Mouse (Mus musculus) urinary bladder, postnatal 36 days (tissue): ENCODE results near the gene Fam168b.

Experiments
- DNase-seq, 2 experiments: peaks; one replicate each; pipeline ENCODE4 v3.0.0; 2022; ENCODE audit warnings: low spot score in 2 of 2, mixed read lengths in 1 of 2

Fam168b gene

DNA sequence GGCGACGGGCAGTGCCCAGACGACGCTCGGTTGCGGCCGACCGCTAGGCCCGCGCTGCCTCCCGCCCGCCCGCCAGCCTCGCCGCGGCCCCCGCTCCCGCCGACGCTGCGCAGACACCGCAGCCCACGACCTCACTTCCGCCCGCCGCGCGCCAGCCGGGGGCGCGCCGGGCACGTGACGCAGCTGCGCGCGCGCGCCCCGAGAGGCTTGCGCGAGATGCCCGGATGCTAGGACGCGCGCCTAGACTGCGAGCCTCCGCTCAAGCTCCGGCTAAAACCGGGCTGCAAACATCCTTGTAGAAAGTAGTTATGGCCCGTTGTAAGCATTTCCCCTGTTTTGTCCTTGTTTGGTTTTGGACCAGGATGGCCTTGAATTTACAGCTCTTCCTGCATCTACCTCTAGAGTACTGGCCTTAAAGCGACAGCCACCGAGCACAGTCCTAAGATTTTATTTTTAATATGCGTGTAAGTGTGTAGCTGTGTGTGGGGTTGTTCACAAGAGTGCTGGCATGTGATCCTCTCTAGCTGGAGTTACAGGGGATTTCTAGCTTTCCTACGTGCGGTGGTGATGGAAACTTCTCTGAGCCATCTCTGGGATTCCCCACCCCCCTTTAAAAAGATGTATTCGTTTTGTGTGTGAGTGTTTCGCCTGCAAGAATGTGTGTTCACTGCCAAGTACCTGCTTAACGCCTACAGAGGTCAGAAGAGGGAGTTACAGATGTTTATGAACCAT is at the start of gene Fam168b:
Fam168b (minus strand) TSS at position 179 of the 732 bp plus-strand sequence.
- DNase-seq = peak; percentile 81 to 84

DNA sequence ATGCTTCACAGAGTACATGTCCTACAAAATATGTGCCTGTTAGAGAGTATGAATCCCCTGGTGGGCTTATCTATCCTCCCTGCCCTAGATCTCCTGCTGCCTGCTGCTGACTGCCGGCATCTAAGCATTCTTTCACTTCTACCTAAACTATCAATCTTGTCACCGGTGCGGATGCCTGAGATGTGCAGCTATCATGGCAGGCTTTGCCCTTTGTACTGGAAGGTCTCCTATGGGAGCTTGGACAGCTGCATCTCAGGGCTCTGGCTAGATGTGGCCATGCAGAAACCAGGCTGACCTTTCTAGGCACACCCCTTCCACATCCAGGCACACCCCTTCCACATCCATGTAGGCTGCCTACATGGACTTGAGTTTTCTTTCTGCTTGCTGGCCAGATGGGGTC is 49.6 kb upstream of the Fam168b start:
- no peak for DNase-seq

DNA sequence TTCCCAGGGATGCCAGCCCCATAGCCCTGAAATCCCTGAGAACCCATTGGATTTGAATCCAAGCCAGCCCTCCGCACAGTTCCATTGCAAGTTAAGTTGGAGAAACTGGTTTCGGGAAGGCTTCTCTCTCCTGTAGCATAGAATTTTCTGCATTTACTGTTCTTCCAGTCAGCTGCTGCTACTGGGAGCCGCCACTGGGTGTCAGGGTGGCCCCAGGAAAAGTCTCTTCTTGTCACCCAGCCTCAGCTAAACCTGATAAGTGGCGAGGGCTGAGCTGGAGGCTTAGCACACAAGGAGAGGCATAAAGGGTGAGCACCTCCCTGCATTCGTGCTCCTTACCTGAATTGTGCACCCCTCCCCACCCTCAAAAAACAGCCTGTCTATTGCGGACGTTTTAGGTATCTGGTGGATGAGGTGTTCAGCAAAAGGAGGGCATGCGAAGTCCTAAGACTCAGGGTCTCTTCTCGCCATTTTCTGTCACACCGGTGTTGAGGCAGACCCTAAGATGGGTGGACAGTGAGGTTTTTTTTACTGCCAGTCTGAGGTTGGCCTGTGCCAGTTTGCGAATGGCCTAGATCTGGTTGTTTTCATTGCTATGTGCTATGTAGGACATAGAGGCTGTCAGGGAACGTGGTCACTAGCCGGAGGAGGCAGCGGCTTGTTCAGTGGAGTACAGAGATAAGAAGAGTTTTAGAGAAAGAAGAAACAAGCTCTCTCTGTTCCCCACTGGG is 48.9 kb upstream of the Fam168b start:
- DNase-seq = peak in 1 of 2 experiments; percentile 31

DNA sequence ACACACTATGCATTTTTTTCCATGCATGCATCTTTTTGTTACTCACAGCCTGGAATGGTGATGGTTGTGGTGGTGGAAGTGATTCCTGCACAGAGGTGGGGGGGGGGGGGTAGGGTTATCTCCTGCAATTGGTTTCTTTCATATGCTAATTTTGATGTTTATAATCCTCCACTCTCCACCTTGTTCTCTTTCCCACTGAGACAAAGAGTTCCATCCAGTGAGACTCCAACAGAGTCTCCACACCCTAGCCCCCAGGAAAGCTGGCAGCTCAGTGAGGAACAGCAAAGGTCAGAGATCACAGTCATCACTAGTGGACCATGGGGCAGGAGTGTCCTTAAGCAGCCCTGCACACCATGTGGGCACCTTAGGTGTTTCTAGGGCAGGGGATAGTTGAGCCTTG is 40.9 kb upstream of the Fam168b start:
- DNase-seq = no peak

DNA sequence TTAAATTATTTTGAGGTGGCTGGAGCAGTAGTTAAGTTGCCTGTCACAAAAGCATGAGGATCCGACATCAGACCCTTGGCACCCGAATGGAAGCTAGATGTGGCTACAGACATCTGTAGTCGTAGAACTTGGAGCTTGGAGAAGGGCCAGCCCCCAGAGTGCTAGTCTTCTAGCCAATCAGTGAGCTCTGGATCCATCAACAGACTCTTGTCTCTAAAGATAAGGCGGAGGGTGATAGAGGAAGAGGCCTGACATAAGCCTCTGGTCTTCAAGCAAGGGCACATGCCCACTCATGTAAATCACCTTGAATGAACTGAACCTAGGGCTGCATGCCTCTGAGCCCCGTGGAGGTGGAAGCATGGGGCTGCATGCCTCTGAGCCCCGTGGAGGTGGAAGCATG is 36.7 kb upstream of the Fam168b start:
- DNase-seq = no peak

DNA sequence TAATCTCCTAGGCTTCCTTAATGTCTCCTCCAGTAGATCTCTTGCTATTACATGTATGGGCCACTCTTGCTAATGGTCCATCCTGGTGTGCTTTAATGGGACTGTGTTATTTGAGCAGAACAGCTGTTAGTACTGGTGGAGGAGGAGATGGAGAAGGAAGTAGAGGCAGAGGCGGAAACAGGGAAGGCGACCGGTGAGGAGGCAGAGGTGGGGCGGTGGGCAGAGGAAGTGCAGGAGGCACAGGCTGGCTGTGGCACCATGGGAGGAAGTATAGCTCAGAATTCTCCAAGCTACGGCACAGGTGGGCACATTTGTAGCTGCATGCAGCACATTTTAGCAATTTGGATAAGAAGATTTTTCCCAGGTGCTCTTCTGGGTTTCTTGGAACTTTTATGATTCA is 30.7 kb upstream of the Fam168b start:
- no peak for DNase-seq

DNA sequence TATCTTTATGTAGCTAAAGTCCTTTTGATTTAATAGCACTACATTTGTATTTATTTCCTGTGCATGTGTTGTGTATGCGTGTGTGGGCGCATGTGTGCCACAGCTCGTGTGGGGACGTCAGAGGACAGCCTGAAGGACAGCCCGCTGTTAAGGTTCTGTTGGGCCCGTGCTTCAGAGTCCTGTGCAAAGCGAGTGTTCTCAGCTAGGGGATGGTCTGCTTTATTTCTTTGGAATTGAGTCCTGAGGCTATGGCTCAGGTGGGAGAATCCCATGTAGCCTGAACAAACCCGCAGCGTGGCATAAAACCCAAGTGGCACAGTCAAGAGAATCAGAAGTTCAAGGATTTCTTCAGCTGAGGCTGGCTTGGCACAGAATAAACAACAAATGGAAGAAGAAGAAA is 28.3 kb upstream of the Fam168b start:
- DNase-seq = no peak

DNA sequence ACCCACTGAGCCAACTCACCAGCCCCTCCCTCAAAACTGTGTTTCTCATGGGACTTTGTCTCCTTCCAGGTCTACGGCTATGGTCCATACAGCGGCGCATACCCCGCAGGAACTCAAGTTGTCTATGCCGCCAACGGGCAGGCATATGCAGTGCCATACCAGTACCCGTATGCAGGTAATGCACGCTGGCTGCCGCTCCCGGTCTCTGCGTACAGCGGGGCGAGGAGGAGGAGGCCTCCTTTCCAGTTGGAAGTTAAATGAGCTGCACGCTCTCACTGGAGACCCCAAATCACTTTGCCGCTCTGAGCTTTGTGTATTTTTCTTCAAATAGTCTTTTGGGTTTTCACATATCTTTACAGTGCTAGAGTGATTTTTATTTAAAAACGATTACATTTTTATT is 26.4 kb upstream of the Fam168b start:
- DNase-seq = no peak

DNA sequence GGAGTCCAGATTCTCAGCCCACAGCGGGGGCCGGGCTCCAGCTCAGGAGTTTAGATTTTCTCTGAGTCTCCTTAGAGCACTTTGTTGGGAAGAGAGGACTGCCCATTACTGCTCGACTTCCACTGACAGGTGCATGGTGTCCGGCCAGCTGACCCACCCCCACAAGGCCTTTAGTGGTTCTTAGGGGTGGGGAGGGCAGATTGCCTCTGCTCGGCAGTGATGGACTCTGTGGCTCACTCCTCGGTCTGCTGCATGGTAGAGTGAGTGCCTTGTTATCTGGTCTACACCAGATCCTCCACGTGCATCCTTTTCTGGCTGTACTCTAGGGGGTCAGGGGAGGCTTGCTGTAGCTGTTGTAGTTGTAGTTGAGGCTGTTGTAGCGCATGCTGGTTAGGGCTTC is 25.5 kb upstream of the Fam168b start:
- no peak for DNase-seq

DNA sequence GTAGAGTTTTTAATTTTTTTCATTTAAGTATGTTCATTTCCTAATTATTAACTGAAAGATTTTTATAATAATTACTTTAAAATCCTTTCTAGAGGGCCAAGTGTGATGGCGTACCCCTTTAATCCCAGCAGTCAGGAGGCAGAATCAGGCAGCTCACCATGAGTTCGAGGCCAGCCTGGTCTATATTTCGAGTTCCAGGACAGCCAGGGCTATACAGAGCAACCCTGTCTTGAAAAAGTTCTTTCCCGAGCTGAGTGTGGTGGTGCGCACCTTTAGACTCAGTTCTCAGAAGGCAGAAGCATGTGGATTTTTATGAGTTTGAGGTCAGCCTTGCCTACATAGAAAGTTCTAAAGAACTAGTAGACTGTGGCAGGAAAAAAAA is 24.7 kb upstream of the Fam168b start:
- no peak for DNase-seq

DNA sequence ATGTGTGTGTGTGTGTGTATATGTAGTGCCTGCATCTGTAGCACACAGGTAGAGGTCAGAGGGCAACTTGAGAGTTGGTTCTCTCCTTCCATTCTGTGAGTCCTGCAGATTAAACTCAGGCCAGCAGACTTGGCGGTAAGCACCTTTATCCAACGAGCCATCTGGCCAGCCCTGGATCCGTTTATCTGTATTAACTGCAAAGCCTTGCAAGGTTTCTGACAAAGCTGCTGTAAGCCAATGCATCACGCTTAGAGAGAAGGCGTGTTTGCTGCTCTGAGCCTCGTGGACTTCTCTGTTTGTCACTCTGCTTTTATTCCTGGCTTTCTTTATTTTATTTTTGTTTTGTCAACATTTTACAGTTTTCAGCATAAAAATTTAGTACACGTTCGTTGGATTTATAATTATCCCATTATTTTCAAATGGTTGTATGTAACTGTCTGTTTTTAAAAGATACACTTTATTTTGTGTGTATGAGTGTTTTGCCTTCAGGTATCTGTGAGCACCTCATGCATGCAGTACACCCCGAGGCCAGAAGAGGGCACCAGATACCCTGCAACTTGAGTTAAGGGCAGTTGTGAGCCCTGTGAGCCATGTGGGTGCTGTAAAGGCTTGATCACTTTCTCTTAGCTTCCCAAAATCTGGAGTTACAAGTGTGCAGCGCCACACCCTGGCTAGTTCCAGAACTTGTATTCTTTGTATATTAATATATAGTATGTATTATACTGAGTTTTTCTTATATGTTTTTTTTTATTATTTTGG is 24.1 kb upstream of the Fam168b start:
- peak; percentile 78 to 86 for DNase-seq

DNA sequence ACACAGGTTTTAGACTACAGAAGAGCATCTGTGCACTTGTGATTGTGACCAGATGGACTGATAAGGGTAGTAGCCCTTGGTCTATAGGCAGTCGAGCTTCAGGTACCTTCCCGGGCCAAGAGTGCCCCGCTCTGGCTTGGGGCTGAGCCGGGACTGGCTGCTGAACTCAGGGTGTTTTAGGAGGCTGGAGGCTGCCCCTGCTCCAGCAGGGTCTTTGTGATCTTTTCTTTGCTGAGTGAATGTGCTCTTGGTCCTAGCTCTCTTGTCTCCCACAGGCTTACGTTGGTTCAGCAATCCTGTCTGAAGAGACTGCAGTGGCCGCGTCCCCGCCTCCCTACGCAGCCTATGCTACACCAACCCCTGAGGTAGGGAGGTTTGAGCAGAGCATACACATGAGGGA is 23.0 kb upstream of the Fam168b start:
- DNase-seq = no peak

DNA sequence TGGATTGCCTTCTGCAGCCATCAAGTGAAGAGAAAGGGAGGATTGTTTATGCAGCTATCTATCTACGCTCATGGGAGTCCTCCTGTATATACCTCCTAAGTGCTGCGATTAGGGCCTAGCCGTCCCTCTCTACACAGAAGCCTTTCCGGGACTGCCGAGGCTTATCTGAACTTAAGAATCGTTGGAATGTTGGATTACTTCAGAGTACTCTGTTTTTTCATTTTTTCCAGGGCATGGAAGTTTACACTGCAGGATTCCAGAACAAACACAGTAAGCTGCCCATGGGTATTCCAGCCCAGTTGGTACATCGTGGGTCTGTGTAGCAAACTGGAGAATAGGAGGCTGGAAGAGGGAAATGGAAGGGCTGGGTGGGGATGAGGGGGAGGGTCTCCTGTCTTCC is 21.4 kb upstream of the Fam168b start:
- DNase-seq = no peak

DNA sequence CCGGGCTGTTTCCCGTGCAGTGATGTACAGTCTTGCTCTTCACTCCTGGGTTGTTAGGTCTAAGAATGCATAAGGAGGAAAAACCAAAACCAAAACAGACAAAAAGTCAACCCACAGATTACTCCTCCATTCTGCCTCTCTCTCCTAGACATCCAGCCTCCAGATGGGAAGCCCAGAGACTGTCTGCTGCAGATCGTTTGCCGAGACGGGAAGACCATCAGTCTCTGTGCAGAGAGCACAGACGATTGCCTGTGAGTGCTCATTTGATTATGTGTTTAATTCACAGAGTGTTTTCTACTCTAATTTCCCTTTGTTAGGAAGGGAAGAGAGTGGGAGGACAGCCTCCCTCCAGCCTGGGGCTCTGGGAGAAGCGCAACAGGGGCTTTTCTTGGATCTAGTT is 20.5 kb upstream of the Fam168b start:
- no peak for DNase-seq

DNA sequence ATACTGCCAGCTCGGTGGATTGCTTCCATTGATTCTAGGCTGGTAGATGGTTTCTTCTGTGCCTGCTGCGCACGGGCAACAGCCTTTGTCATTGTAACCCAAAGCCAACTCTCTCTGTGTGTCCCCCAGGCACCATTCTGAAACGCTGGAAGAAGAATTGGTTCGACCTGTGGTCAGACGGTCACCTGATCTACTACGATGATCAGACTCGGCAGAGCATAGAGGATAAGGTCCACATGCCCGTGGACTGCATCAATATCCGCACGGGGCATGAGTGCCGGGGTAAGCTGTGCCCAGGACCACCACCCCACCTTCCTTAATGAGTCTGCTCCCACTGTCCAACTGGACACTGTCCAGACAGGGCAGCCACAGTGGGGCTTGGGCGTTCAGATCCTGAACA is 20.0 kb upstream of the Fam168b start:
- DNase-seq = no peak

DNA sequence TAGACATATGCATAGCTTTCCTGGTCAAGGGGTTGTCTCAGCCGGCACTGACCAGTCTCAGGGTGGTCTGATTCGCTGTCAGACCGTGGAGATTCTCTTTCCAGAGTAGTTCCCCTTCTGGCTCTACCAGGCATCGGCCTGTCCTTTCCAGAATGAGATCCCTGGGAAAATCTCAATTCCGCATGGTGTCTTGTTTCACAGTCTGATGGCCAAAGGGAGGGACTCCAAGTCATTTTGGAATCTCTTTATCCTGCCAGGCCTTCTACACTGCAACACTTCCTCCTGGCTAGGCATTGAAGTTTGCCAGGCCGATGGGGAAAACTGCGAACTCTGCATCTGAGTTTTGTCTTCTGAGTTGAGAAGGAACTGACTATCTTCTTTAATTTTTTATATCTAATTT is 17.3 kb upstream of the Fam168b start:
- no peak for DNase-seq

DNA sequence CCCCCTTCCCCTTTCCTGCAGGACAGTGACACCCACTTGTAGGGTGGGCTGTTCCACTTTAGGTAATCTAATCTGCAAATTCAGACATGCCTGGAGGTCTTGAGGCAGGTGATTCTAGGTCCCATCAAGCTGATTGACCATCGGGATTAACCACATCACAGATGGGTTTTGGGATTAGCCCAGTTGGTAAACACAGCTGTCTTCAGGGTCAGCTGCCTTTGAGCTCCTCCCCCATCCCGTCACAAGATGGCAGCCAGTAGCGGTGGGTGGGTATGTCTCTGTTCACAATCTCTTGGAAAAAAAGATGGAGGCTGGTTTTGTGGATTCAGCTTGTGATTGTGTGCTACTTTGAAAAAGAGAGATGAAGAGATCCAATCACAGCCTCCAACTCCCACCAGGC is 16.9 kb upstream of the Fam168b start:
- no peak for DNase-seq

DNA sequence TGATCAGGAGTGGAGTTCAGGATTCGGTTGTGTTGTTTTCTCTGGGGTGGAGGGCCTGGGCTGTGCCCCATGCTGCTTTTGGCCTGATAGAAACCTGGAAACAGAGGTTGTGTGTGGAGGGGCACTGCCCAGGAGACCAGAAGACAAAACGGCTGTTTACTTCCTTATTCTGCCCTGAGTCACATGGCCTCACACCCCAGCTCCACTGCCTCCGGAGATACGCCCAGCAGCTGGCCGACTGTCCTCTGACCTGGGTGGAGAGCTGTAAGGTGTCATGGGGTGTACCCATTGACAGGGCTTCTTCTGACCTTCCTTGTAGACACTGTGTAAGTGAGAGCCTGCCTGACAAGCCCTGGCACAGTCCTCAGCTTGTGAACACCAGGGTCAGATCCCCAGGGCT is 15.8 kb upstream of the Fam168b start:
- peak; percentile 23 to 28 for DNase-seq

DNA sequence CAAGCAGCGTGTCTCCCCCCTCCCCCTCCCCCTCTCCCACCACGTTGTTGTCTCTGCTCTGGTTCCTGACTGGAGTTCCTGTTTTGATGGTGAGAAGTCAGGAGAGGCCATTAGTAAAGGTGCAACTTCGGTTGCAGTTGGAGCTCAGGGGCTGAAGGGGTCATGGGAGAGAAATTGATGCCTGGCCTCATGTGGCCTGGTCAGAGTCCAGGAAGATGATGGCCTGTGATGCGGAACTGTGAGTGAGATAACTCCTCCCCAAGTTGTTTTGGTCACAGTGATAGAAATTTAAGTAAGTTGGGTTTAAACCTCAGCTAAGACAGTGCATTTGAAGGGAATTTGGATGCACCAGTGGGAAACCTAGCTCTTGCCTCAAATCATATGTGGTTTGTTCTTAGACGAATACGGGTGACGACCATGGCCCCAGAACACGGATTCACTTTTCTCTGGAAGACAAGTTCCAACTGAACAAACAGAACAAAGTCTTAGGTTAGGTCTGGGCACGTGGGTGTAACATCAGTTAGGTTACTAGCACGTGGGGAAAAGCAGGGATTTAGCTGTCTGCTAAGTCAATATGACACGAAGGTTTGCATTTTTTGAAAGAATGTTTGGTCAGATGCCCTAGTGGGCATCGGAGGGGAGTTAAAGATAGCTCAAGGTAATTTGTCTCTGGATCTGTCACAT is 12.3 kb upstream of the Fam168b start:
- no peak for DNase-seq

DNA sequence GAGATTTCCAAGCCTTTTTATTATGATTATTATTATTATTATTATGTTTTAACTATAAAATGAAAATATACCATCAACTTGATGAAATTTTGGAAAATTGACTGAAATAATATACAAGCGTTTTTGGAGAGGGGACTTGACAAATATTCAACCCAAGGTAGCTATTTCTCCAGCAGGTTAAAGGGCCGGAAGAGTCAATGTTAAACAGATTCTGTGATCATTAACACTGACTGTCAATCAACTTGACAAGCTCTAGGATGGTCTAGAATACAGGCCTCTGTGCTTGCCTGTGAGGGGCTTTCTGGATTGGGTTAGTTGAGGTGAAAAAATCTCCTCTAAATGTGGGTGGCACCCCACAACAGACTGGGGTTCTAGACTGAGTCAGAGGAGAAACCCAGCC is 10.9 kb upstream of the Fam168b start:
- no peak for DNase-seq

DNA sequence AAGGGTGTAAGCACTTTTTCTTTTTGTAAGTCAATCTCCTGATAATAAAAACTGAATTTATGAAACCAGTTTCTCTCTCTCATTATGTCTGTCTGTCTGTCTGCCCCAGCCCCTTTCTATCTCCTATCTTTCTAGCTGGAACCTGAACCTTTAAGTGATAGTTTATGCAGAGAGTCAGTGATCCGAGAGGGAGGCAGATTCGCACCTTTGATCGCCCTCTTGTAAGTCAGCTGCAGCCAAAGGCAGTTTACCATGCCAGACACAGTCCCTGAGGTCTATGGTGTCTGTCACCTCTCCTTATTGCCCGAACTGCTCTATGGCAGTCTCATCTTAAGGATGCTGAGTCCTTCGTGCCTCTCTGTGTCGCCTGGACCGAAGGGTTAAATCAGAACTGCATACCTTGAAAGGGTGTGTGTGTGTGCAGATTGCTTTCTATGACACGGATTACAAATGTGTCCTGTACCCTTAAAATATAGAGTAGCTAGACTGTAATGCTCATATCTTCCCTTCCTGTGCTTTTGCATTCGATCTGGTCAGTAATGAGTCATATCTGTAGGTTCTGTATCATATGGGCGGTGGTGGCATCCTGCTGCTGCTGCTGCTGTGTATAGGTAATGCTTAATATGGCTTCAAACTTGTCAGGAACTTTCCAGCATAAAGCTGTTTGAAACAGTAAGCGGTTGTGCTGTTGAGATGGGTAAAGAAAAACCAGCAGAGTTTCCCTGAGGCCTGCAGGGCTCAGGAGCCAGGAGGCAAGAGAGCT is 9.4 kb upstream of the Fam168b start:
- DNase-seq = no peak
